Mouse (Mus musculus): ENCODE data around the gene Tbxa2r.

Tbxa2r gene

DNA sequence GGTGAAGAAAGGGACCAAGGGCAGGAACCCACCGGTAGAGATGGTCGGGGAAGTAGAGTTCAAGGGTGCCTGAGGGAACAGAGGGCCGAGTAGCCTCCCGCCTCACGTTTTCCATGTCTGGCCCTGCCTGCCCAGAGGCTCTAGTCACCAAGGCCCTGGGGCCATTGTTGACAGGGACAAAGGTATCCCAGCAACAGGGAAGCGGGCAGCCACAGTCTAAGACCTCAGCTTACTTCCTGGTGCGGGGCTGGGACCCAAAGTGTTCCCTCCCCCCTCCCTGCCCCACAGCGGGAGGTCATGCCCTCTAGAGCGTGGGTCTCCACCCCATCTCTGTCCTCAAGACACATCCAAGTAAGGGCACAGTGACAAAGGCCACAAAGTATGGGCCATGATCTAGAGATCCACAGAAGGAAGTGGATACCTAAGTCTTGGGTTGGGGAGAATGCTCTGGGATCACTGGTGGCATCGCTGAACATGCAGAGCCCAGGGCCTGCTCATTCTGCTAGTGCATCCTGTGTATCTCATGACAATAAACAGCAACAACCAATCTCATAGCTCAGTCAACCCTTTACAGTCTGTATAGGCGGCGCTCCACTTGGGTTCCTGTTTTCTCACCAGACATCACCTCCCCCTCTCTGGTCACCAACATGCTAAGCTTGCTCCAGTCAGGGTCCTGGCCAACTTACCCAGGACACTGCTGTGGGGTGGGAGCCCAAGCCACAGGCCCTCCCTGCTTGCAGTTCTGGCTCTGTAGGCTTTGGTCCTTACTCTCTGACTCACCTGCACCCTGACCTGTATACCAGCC lies 37.3 kb downstream of the Tbxa2r start, which contains the start of gene 4930404N11Rik:
4930404N11Rik (minus strand) TSS at position 145 of the 805 bp plus-strand sequence.
- peak; percentile 83 for DNase-seq (ENCODE audit: low read depth, low spot score)

GRCm38 (mm10) chr10:81366477-81367206 lies 38.1 kb downstream of the Tbxa2r start:
- DNase-seq (ENCODE audit: low read depth, low spot score): peak; percentile 47

- peak; percentile 21 for DNase-seq (ENCODE audit: low read depth, low spot score)
Observed at GRCm38 (mm10) chr10:81367207-81367495, 38.6 kb downstream of the Tbxa2r start.

DNA sequence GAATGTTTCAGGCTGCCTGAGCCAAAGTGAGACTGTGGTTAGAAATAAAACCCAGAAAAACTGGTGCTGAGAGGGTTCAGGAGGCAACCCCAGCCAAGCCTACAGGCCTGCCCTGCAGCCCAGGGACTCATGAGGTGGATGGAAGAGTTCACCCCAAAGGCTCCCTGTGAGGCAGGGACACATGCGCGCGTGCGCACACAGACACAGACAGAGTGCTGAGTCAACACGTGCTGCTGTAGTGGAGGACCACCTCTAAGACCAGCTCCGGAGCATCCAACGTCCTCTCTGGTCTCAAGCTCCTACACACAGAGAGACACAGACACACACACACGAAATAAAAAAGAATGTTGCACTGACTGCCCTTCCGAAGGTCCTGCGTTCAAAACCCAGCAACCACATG lies 46.8 kb downstream of the Tbxa2r start:
- peak; percentile 75 for DNase-seq (ENCODE audit: low read depth, low spot score)

DNA sequence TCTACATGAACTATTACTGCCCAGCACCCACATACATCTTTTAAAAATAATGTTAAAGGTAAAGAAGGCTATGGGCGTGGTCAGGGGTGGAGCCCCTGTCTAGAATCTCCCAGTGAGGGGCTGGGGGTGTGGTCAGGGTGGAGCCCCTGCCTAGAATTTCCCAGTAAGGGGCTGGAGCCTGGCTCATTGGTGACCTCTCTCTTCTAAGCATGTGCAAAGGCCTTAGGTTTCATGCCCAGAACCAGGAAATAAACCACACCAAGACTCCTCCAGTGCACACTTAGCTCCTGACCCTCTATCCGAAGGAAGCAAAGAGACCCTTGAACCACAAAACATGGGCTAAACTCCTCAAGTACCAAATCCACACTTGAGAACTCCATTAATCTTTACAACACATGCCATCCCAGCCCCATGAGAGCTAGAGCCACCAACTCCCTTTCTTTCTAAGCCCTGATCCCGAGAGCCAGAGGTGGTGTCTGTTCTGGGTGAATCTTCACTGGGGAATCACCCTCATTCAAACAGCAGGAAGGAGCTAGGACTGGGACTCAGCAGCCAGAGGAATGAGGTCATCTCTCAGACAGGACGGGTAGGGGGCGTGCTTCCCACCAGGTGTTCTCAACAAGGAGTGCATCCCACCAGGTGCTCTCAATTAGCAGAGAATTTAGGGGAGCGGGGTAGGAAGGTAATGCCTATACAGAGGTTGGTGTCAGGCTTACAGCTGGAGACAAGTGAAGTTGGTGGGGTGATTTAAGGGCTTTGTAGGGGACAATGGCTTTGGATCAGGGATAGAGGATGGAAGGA lies 48.2 kb downstream of the Tbxa2r start:
- peak; percentile 78 for DNase-seq (ENCODE audit: low read depth, low spot score)

DNA sequence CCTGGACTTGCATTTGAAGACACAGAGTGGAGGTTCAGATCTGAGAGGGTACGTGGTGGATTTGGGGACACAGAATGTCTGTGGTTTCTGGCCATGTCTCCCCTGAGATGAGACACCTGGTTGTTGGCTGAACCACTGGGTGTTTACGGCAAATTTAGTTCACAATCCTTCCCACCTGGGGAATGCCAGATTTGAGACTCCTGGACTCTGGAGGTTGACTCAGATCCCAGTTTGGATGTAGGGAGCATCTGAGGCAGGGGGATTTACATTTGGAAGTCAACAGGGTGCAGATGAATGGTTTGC lies 48.8 kb downstream of the Tbxa2r start:
- no peak for DNase-seq (ENCODE audit: low read depth, low spot score)

DNA sequence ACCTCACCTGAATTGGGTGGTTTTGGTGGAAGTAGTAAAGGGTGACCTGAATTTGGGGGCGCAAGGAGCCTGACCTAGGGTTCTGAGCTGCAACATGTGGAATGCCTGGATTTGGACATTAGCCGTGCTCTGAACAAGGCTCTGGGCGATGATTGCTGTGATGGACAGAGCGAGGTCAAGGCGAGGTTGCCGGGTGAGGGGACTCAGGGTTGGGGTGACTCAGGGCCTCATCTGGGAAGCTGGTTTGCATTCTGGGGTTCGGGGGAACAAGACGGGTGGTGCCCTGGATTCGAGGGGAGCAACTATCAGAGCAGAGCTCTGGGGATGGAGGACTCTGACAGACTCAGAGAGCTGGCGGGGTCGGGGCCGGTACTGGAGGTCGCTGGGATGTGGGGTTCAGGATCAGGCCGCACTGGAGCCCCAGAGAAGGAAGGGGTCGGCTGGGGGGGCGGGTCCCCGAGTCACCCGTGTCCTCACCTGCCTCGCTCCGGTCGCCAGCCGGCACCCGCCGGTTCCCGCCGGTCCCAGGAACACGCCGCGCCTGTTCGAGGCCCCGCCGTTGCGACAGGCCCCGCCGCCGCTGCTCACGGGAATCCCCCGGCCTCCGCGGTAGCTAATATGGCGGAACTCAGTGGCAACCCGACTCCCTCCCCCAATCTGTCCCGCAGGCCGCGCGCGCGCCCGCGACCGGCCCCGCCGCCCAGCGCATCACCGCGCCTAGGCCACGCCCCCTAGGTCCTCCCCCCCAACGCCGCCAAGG lies 49.4 kb downstream of the Tbxa2r start, which contains the start of gene Fzr1:
Fzr1 (minus strand) TSS at position 724 of the 760 bp plus-strand sequence.
- no peak for DNase-seq (ENCODE audit: low read depth, low spot score)

GRCm38 (mm10) chr10:81378553-81379182 lies 50.1 kb downstream of the Tbxa2r start:
- DNase-seq (ENCODE audit: low read depth, low spot score): peak; percentile 100

DNA sequence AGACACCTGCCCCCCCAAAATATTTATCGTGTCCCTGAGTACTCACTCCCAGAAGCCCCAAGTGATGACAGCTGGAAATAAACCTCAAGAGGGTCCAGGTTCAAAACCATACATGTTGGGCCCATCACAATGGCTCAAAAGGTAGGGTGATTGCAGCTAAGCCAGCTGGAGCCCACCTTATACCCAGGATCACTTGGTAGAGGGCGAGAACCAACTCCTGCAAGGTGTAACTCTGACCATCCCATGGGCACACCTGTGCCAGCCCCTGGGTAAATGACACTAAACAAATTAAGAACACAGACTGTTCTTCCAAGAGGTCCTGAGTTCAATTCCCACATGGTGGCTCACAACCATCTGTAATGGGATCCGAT lies 50.6 kb downstream of the Tbxa2r start:
- no peak for DNase-seq (ENCODE audit: low read depth, low spot score)

DNA sequence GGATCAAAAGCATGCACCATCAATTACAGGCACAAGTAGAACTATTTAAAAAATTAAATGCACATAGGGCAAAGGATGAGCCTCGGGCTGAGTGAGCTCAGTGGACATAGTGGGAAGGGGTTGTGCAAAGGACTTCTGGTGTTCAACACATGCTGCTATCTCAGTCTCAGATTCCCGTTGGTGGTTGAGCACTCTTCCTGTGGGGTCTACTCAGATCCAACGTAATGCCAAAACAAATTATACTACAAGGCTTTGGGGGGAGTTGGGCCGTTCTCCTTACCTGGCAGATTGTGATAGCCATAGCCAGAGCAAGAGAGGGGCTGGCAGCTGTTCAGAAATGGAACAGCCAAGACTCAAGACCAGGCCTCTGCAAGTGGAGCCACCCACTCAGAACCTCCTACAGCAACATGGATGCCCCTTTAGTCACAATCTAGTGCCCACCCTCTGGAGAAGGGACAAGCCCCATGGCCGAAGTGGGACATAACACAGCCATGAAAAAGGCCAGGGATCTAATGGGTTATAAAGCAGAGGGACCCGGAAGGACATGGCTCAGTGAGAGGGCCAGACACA lies 51.4 kb downstream of the Tbxa2r start:
- no peak for DNase-seq (ENCODE audit: low read depth, low spot score)

GRCm38 (mm10) chr10:81382039-81382438 lies 53.5 kb downstream of the Tbxa2r start:
- DNase-seq (ENCODE audit: low read depth, low spot score): no peak

GRCm38 (mm10) chr10:81383802-81384604 lies 55.5 kb downstream of the Tbxa2r start, which contains the start of the genes Dohh and Gm48551:
Gene Dohh, plus strand, starts transcription at chr10:81384428.
Gene Gm48551, plus strand, starts transcription at chr10:81384466.
- DNase-seq (ENCODE audit: low read depth, low spot score): peak; percentile 100

- no peak for DNase-seq (ENCODE audit: low read depth, low spot score)
Observed at GRCm38 (mm10) chr10:81384605-81384982, 56.1 kb downstream of the Tbxa2r start.
